Mouse (Mus musculus) lung, postnatal 0 days (tissue): Measurements from ENCODE around the gene Kifap3. TPM values are rescaled to one million over a fixed set of nuclear protein-coding genes. Genes with fewer than 3 reads are reported as not detected.

Experiments
- ATAC-seq: fragments of 200-750 bp; cut with Nextera tagmentation; 2 replicates; pipeline ENCODE4 v1.8.0; 2017; ENCODE audit warnings: moderate library complexity
- DNase-seq: peaks from one replicate; pipeline ENCODE4 v3.0.0-alpha.2; 2016; ENCODE audit warnings: low spot score
- H3K27ac ChIP-seq: fragments of 300-500 bp; sonication (generic); 2 replicates; pipeline ENCODE4 v1.5.1; 2014; ENCODE audit warnings: antibody characterized with exemption, mild to moderate bottlenecking, low read length, mixed read lengths
- H3K27me3 ChIP-seq: fragments of 300-500 bp; sonication (generic); replicated peaks from 2 replicates; pipeline ENCODE4 v1.6.1; 2014; ENCODE audit warnings: low read length, mixed read lengths; ENCODE audit not compliant: insufficient read depth
- H3K36me3 ChIP-seq: fragments of 300-500 bp; sonication (generic); 2 replicates; pipeline ENCODE4 v1.6.1; 2014; ENCODE audit warnings: low read length, mixed read lengths; ENCODE audit not compliant: insufficient read depth
- H3K4me1 ChIP-seq: fragments of 300-500 bp; sonication (generic); 2 replicates; pipeline ENCODE4 v1.6.1; 2014; ENCODE audit warnings: antibody characterized with exemption, low read depth, low read length, mixed read lengths; ENCODE audit not compliant: insufficient read depth
- H3K4me2 ChIP-seq: fragments of 300-500 bp; sonication (generic); replicated peaks from 2 replicates; pipeline ENCODE4 v1.6.1; 2014; ENCODE audit warnings: low read depth, mild to moderate bottlenecking, low read length, moderate library complexity, mixed read lengths
- H3K4me3 ChIP-seq: fragments of 300-500 bp; sonication (generic); 2 replicates; pipeline ENCODE4 v1.5.1; 2014; ENCODE audit warnings: low read depth, low read length
- H3K9ac ChIP-seq: fragments of 300-500 bp; sonication (generic); replicated peaks from 2 replicates; pipeline ENCODE4 v1.6.1; 2014; ENCODE audit warnings: low read depth, mild to moderate bottlenecking
- H3K9me3 ChIP-seq: fragments of 300-500 bp; sonication (generic); 2 replicates; pipeline ENCODE4 v1.6.1; 2016; ENCODE audit warnings: low read length, mixed read lengths
- CTCF ChIP-seq: IDR thresholded peaks from 2 replicates; pipeline ENCODE4 v1.5.1; 2016; ENCODE audit warnings: antibody characterized with exemption, mild to moderate bottlenecking
- EP300 ChIP-seq: IDR thresholded peaks from 2 replicates; pipeline ENCODE4 v1.6.1; 2016; ENCODE audit warnings: antibody characterized with exemption, mild to moderate bottlenecking, control low read depth
- WGBS: fragments of 180-500 bp; shearing (Covaris S2); extraction: QIAGEN DNeasy Blood & Tissue Kit; methylation state at CpG from one replicate; pipeline ENCODE4 v1.1.7; 2014; 5-methylcytosine and 5-hydroxymethylcytosine counted together
- polyA plus RNA-seq: library from polyadenylated mRNA; unstranded; fragments of >200 nt; fragmentation: Nextera tagmentation; extraction: Ambion mirVana; gene quantifications from 2 replicates; pipeline ENCODE4 v1.2.1, GENCODE M21; 2015

Kifap3 gene
- polyA plus RNA-seq, 1 experiment from 2014 or later: 15.3 TPM

GRCm38 (mm10) chr1:163917349-163918160 lies 138.2 kb downstream of the Kifap3 start:
- Histone ChIP-seq H3K4me1 (no peaks in the 10 kb centered on the region), H3K9ac (no peak overlapping the region), H3K27me3 (no peaks in the 10 kb centered on the region), H3K9me3 (no peaks in the 10 kb centered on the region), H3K36me3 (no peaks in the 10 kb centered on the region), H3K27ac (no peak overlapping the region), H3K4me2 (no peak overlapping the region), H3K4me3 (no peak overlapping the region)
- DNase-seq (no peak), ATAC-seq (no peak)
- no peak for TF ChIP-seq EP300
- TF ChIP-seq CTCF: no peak
- WGBS: 59% methylated on average over 5 of the region's 5 CpGs

GRCm38 (mm10) chr1:163924093-163924492 lies 144.7 kb downstream of the Kifap3 start:
- Histone ChIP-seq H3K4me2 (no peak overlapping the region), H3K27ac (no peak overlapping the region), H3K9me3 (no peaks in the 10 kb centered on the region), H3K36me3 (no peaks in the 10 kb centered on the region), H3K27me3 (no peaks in the 10 kb centered on the region), H3K4me3 (no peak overlapping the region), H3K4me1 (no peaks in the 10 kb centered on the region), H3K9ac (no peak overlapping the region)
- WGBS: 82% methylated on average over 8 of the region's 8 CpGs
- TF ChIP-seq EP300 (no peak), CTCF (no peak)
- ATAC-seq (no peak), DNase-seq (no peak)

GRCm38 (mm10) chr1:163928846-163929245 lies 149.5 kb downstream of the Kifap3 start, which contains the start of gene Scyl3:
TSS of gene Scyl3 (plus strand) at chr1:163929100.
- Histone ChIP-seq H3K4me1 (peaks cover 7% of the 10 kb centered on the region; the same call in 1 of the 2 replicates), H3K36me3 (no peaks in the 10 kb centered on the region; the same call in 1 of the 2 replicates), H3K9ac (peak within 1 kb of the TSS; percentile 98), H3K9me3 (no peaks in the 10 kb centered on the region), H3K27ac (peak within 1 kb of the TSS; percentile 84), H3K4me3 (peak within 1 kb of the TSS; percentile 94), H3K27me3 (no peaks in the 10 kb centered on the region), H3K4me2 (peak within 1 kb of the TSS; percentile 88)
- TF ChIP-seq EP300 (no peak), CTCF (no peak)
- DNase-seq: no peak
- 65% methylated on average over 7 of the region's 7 CpGs for WGBS
- ATAC-seq: no peak

GRCm38 (mm10) chr1:163929636-163930457 lies 150.5 kb downstream of the Kifap3 start:
- ATAC-seq (peak; percentile 94), DNase-seq (peak; percentile 94)
- Histone ChIP-seq H3K9me3 (no peaks in the 10 kb centered on the region), H3K4me1 (peaks cover 7% of the 10 kb centered on the region; the same call in 1 of the 2 replicates), H3K27ac (peak overlapping the region; percentile 84), H3K4me2 (peak overlapping the region; percentile 88), H3K36me3 (no peaks in the 10 kb centered on the region; the same call in 1 of the 2 replicates), H3K27me3 (no peaks in the 10 kb centered on the region), H3K9ac (peak overlapping the region; percentile 98), H3K4me3 (peak overlapping the region; percentile 94)
- whole genome bisulfite sequencing: under 1% methylated on average over 67 of the region's 77 CpGs
- TF ChIP-seq EP300 (no peak), CTCF (no peak)

GRCm38 (mm10) chr1:163930458-163930794 lies 151.0 kb downstream of the Kifap3 start:
- 3% methylated on average over 12 of the region's 12 CpGs for WGBS
- ATAC-seq (peak; percentile 38), DNase-seq (peak; percentile 58)
- Histone ChIP-seq H3K4me2 (peak overlapping the region; percentile 88), H3K4me3 (peak overlapping the region; percentile 94), H3K9me3 (no peaks in the 10 kb centered on the region), H3K4me1 (peaks cover 7% of the 10 kb centered on the region; the same call in 1 of the 2 replicates), H3K27ac (peak overlapping the region; percentile 84), H3K27me3 (no peaks in the 10 kb centered on the region), H3K36me3 (peaks cover 5% of the 10 kb centered on the region), H3K9ac (peak overlapping the region; percentile 98)
- TF ChIP-seq CTCF: no peak
- TF ChIP-seq EP300: no peak

- no peak overlapping the region for H3K27ac ChIP-seq
- WGBS: 77% methylated on average over 8 of the region's 8 CpGs
- ATAC-seq: no peak
- no peak overlapping the region for H3K4me2 ChIP-seq
- H3K36me3 ChIP-seq: peaks cover 8% of the 10 kb centered on the region
- no peak overlapping the region for H3K9ac ChIP-seq
- no peak for TF ChIP-seq CTCF
- no peak for TF ChIP-seq EP300
- H3K9me3 ChIP-seq: no peaks in the 10 kb centered on the region
- peaks cover 7% of the 10 kb centered on the region; the same call in 1 of the 2 replicates for H3K4me1 ChIP-seq
- no peak for DNase-seq
- no peaks in the 10 kb centered on the region for H3K27me3 ChIP-seq
- no peak overlapping the region for H3K4me3 ChIP-seq
These were observed 152.4 kb downstream of the Kifap3 start for GRCm38 (mm10) chr1:163931801-163932200.
